Mouse (Mus musculus) C2C12 (cell line): ENCODE measurements around the gene Cytip. TPM values are rescaled to one million over a fixed set of nuclear protein-coding genes. Genes with fewer than 3 reads are reported as not detected.
A peak's percentile ranks its signal among the peaks of the same experiment; 100 is the strongest.

Experiments used
- H3K27me3 ChIP-seq: one replicate; pipeline ENCODE4 v1.6.1; 2011; ENCODE audit not compliant: control insufficient read depth, insufficient read depth, insufficient read length
- H3K36me3 ChIP-seq: one replicate; pipeline ENCODE4 v1.6.1; 2011; ENCODE audit not compliant: control insufficient read depth, insufficient read depth
- H3K4me3 ChIP-seq: one replicate; pipeline ENCODE4 v1.5.1; 2011; ENCODE audit warnings: mild to moderate bottlenecking, control low read depth; ENCODE audit not compliant: poor library complexity, insufficient read depth, severe bottlenecking
- H3K79me2 ChIP-seq: one replicate; pipeline ENCODE4 v1.6.1; 2011; ENCODE audit not compliant: control insufficient read depth, insufficient read depth
- H3K79me3 ChIP-seq: one replicate; pipeline ENCODE4 v1.6.1; 2011; ENCODE audit warnings: low read depth, control low read depth
- H3ac ChIP-seq: one replicate; pipeline ENCODE3; 2011; ENCODE audit warnings: low read depth; ENCODE audit not compliant: control insufficient read depth, insufficient read length
- CEBPB ChIP-seq: IDR thresholded peaks from one replicate; pipeline ENCODE4 v1.6.1; 2011; ENCODE audit warnings: low read depth, mild to moderate bottlenecking, control low read depth, moderate library complexity
- CTCF ChIP-seq: IDR thresholded peaks from one replicate; pipeline ENCODE4 v1.5.1; 2011; ENCODE audit not compliant: control insufficient read depth, insufficient read depth, insufficient read length
- FOSL1 ChIP-seq: IDR thresholded peaks from one replicate; pipeline ENCODE4 v1.8.0; 2011; ENCODE audit warnings: mild to moderate bottlenecking, low read length; ENCODE audit not compliant: poor library complexity, insufficient read depth, severe bottlenecking
- MAX ChIP-seq: IDR thresholded peaks from one replicate; pipeline ENCODE4 v1.6.1; 2011; ENCODE audit warnings: mild to moderate bottlenecking, control low read depth
- MYOD1 ChIP-seq: IDR thresholded peaks from one replicate; pipeline ENCODE4 v1.6.1; 2011; ENCODE audit warnings: low read depth; ENCODE audit not compliant: control insufficient read depth, insufficient read length
- MYOG ChIP-seq: IDR thresholded peaks from one replicate; pipeline ENCODE4 v1.6.1; 2011; ENCODE audit not compliant: control insufficient read depth, insufficient read length; ENCODE audit errors: extremely low read depth
- USF1 ChIP-seq: IDR thresholded peaks from one replicate; pipeline ENCODE4 v1.6.1; 2011; ENCODE audit warnings: low read depth, mild to moderate bottlenecking, control low read depth, moderate library complexity
- polyA plus RNA-seq: library from polyadenylated mRNA; unstranded; fragments of >200 nt; fragmentation: generic; extraction: Trizol; gene quantifications from one replicate; pipeline ENCODE4 v1.2.1, GENCODE M21; 2012; ENCODE audit warnings: missing spikeins

The Cytip gene
- polyA plus RNA-seq, 1 experiment = 0.13 TPM

GRCm38 (mm10) chr2:58159121-58159520 lies 36.2 kb downstream of the Cytip start:
- H3K79me3 ChIP-seq = no peaks in the 10 kb centered on the region
- H3K4me3 ChIP-seq = no peak overlapping the region
- TF ChIP-seq USF1 (no peak), FOSL1 (no peak), MAX (no peak), MYOG (no peak), CEBPB (no peak), CTCF (no peak)
- H3K36me3 ChIP-seq = no peaks in the 10 kb centered on the region
- H3ac ChIP-seq = no peak overlapping the region
- no peaks in the 10 kb centered on the region for H3K79me2 ChIP-seq
- no peaks in the 10 kb centered on the region for H3K27me3 ChIP-seq

- H3K36me3 ChIP-seq = no peaks in the 10 kb centered on the region
- no peaks in the 10 kb centered on the region for H3K79me2 ChIP-seq
- H3ac ChIP-seq = no peak overlapping the region
- H3K27me3 ChIP-seq = no peaks in the 10 kb centered on the region
- TF ChIP-seq CTCF (no peak), MYOG (no peak), CEBPB (no peak), FOSL1 (no peak), MYOD1 (no peak), USF1 (no peak), MAX (no peak)
- no peak overlapping the region for H3K4me3 ChIP-seq
- no peaks in the 10 kb centered on the region for H3K79me3 ChIP-seq
Measured at GRCm38 (mm10) chr2:58158539-58158938, 36.8 kb downstream of the Cytip start.

- TF ChIP-seq MYOD1 (no peak), FOSL1 (no peak), CTCF (no peak), MYOG (no peak), CEBPB (no peak), USF1 (no peak), MAX (no peak)
- Histone ChIP-seq H3K4me3 (no peak overlapping the region), H3K79me3 (no peaks in the 10 kb centered on the region), H3K36me3 (no peaks in the 10 kb centered on the region), H3K27me3 (no peaks in the 10 kb centered on the region), H3ac (no peak overlapping the region), H3K79me2 (no peaks in the 10 kb centered on the region)
Measured at GRCm38 (mm10) chr2:58158107-58158506, 37.2 kb downstream of the Cytip start.

GRCm38 (mm10) chr2:58157466-58157865 lies 37.9 kb downstream of the Cytip start:
- TF ChIP-seq MAX = no peak
- no peak for TF ChIP-seq FOSL1
- no peak for TF ChIP-seq MYOG
- TF ChIP-seq CTCF = no peak
- no peak for TF ChIP-seq USF1
- TF ChIP-seq MYOD1 = no peak
- TF ChIP-seq CEBPB = no peak
- no peaks in the 10 kb centered on the region for H3K36me3 ChIP-seq
- H3K4me3 ChIP-seq = no peak overlapping the region
- no peaks in the 10 kb centered on the region for H3K27me3 ChIP-seq
- no peaks in the 10 kb centered on the region for H3K79me2 ChIP-seq
- no peak overlapping the region for H3ac ChIP-seq
- H3K79me3 ChIP-seq = no peaks in the 10 kb centered on the region

GRCm38 (mm10) chr2:58156495-58157392 lies 38.6 kb downstream of the Cytip start:
- no peaks in the 10 kb centered on the region for H3K79me3 ChIP-seq
- H3ac ChIP-seq = no peak overlapping the region
- H3K36me3 ChIP-seq = no peaks in the 10 kb centered on the region
- H3K4me3 ChIP-seq = no peak overlapping the region
- no peaks in the 10 kb centered on the region for H3K27me3 ChIP-seq
- TF ChIP-seq USF1 (no peak), CEBPB (no peak), MAX (no peak), MYOD1 (peak; percentile 40)
- no peaks in the 10 kb centered on the region for H3K79me2 ChIP-seq

- Histone ChIP-seq H3K4me3 (no peak overlapping the region), H3ac (no peak overlapping the region), H3K79me3 (no peaks in the 10 kb centered on the region), H3K36me3 (no peaks in the 10 kb centered on the region), H3K27me3 (no peaks in the 10 kb centered on the region), H3K79me2 (no peaks in the 10 kb centered on the region)
- TF ChIP-seq CTCF (no peak), MAX (no peak), MYOD1 (no peak), USF1 (no peak), MYOG (no peak), FOSL1 (no peak), CEBPB (no peak)
Measured at GRCm38 (mm10) chr2:58156108-58156415, 39.3 kb downstream of the Cytip start.
